Mouse (Mus musculus): ENCODE measurements at regions not wholly inside any gene's neighbourhood (a gene's known extent, or its start where the extent isn't known, plus 50 kb on each side); places are given as distances from the start of the nearest gene placed in this dataset.

DNA sequence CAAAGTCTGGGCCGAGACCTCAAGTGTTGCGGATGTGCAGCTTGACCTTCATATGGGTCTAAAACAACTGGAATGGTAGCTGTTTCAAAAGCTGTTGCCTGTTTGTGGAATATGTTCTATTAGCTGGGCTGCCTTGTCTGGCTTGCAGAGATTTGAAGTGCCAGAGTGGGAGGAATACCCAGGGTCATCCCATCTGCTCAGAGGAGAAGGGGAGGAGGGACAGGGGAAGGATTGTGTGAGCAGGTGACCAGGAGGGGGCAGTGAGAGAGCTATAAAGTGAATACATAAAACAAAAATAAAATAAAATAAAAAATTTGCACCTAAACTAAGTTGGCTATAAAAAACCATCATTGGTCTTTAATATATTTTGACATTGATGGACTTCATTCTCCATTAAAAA is 377.7 kb downstream of the Bmper start:
- 96% methylated on average over 2 of the region's 2 CpGs for WGBS
- Histone ChIP-seq H3K9ac (no peak overlapping the region), H3K4me2 (no peak overlapping the region), H3K9me3 (no peaks in the 10 kb centered on the region), H3K36me3 (replicated peaks) (no peaks in the 10 kb centered on the region), H3K4me1 (no peaks in the 10 kb centered on the region), H3K27me3 (replicated peaks) (no peaks in the 10 kb centered on the region), H3K4me3 (no peak overlapping the region), H3K27ac (no peak overlapping the region)
- no peak for ATAC-seq (replicated peaks)

All from midbrain, embryonic 15.5 days (tissue).